Mouse (Mus musculus) testis, postnatal 10 days (tissue): ENCODE results near the gene Scel.
"Not testable (repeated sequence)": the region's sequence is repeated elsewhere in the genome, so short reads cannot be mapped to it uniquely, and the experiment has no call there.

Experiments
- DNase-seq: peaks from one replicate; pipeline ENCODE4 v3.0.0; 2021; ENCODE audit warnings: low spot score

Scel gene

GRCm38 (mm10) chr14:103512802-103513472 is at the start of gene Scel:
Gene Scel (plus strand): TSS chr14:103513342.
- DNase-seq, result no peak

GRCm38 (mm10) chr14:103468691-103469463 is 44.3 kb upstream of the Scel start:
- no peak for DNase-seq

- DNase-seq, result no peak
Measured at GRCm38 (mm10) chr14:103469464-103470015, 43.6 kb upstream of the Scel start.

GRCm38 (mm10) chr14:103471074-103471778 is 41.9 kb upstream of the Scel start:
- no peak for DNase-seq

GRCm38 (mm10) chr14:103471806-103472553 is 41.2 kb upstream of the Scel start:
- peak; percentile 74 for DNase-seq

GRCm38 (mm10) chr14:103472554-103472905 is 40.6 kb upstream of the Scel start:
- no peak for DNase-seq

- DNase-seq, result no peak
Measured at GRCm38 (mm10) chr14:103475312-103475711, 37.8 kb upstream of the Scel start.

- DNase-seq, result not testable (repeated sequence)
Measured at GRCm38 (mm10) chr14:103476232-103476631, 36.9 kb upstream of the Scel start.

- DNase-seq, result no peak
Measured at GRCm38 (mm10) chr14:103477281-103477680, 35.9 kb upstream of the Scel start.

- DNase-seq, result no peak
Measured at GRCm38 (mm10) chr14:103477959-103478358, 35.2 kb upstream of the Scel start.

- DNase-seq, result no peak
Measured at GRCm38 (mm10) chr14:103479446-103479845, 33.7 kb upstream of the Scel start.

- no peak for DNase-seq
Measured at GRCm38 (mm10) chr14:103481514-103481913, 31.6 kb upstream of the Scel start.

- no peak for DNase-seq
Measured at GRCm38 (mm10) chr14:103485671-103486070, 27.5 kb upstream of the Scel start.

GRCm38 (mm10) chr14:103486974-103487373 is 26.2 kb upstream of the Scel start:
- DNase-seq, result no peak

- no peak for DNase-seq
Measured at GRCm38 (mm10) chr14:103488659-103489058, 24.5 kb upstream of the Scel start.

GRCm38 (mm10) chr14:103498199-103498598 is 14.9 kb upstream of the Scel start:
- no peak for DNase-seq

- no peak for DNase-seq
Measured at GRCm38 (mm10) chr14:103498613-103499012, 14.5 kb upstream of the Scel start.

GRCm38 (mm10) chr14:103499060-103499459 is 14.1 kb upstream of the Scel start:
- no peak for DNase-seq

GRCm38 (mm10) chr14:103500309-103500708 is 12.8 kb upstream of the Scel start:
- no peak for DNase-seq

- DNase-seq, result no peak
Measured at GRCm38 (mm10) chr14:103500941-103501340, 12.2 kb upstream of the Scel start.

- DNase-seq, result no peak
Measured at GRCm38 (mm10) chr14:103504514-103504913, 8.6 kb upstream of the Scel start.

- no peak for DNase-seq
Measured at GRCm38 (mm10) chr14:103509544-103509943, 3.6 kb upstream of the Scel start.
